In genomic region chr2:84734919-84735318, GRCm38 (mm10) we compare ENCODE assay signal across 10 mouse cellular contexts. TPM values are rescaled to one million over a fixed set of nuclear protein-coding genes. Genes with fewer than 3 reads are reported as not detected.
DNase-seq lines count a peak whose midpoint lies in the region; ATAC-seq lines count a peak whose summit lies in the region.
"Had no signal": no experiment of that assay in that cellular context is flagged by ENCODE, and none has a peak within 500 bp of the region (broad histone marks: within the 10 kb centered on the region; RNA-seq: fewer than 3 reads in every experiment).

No protein-coding gene starts in this region.

- peaks cover 98% of the 10 kb centered on the region for H3K4me1 ChIP-seq in liver, embryonic 13.5 days (replicated peaks)

- peak overlapping the region; percentile 86 for H3K4me2 ChIP-seq in liver, embryonic 13.5 days

- peak; percentile 18; the same call in 1 of the 2 replicates for ATAC-seq in liver, embryonic 13.5 days (ENCODE audit: low read depth)

- H3K4me3 ChIP-seq in liver, embryonic 13.5 days (replicated peaks): peak overlapping the region; percentile 76

- peak overlapping the region; percentile 90 for H3K9ac ChIP-seq in liver, embryonic 13.5 days

- peaks cover 17% of the 10 kb centered on the region for H3K27me3 ChIP-seq in liver, embryonic 13.5 days

- peak; percentile 10 for DNase-seq in embryo, embryonic 10 days (ENCODE audit: low spot score)
- DNase-seq in embryo, embryonic 9.5 days (ENCODE audit: extremely low spot score): no peak
- peak; percentile 24 to 65 for DNase-seq in spleen, postnatal 4 days (ENCODE audit: low spot score in 2 of 2)
- no peak for DNase-seq in spleen, postnatal 14 days (ENCODE audit: low spot score in 2 of 2)
- DNase-seq in liver, embryonic 13.5 days: peak; percentile 36
- DNase-seq in frontal cortex, postnatal 10 days (ENCODE audit: low spot score in 2 of 2): no peak
- DNase-seq in kidney, adult 9 months: no peak
- DNase-seq in adrenal gland, postnatal 36 days: no peak
- DNase-seq: kidney, postnatal 10 days; spleen, adult 18-20 months had no signal

- no peaks in the 10 kb centered on the region for H3K9me3 ChIP-seq in liver, embryonic 13.5 days (replicated peaks)

- WGBS in liver, embryonic 13.5 days (ENCODE audit: insufficient replicate concordance): 3% methylated on average over 2 of the region's 2 CpGs

- H3K36me3 ChIP-seq in liver, embryonic 13.5 days: peaks cover 43% of the 10 kb centered on the region

- H3K27ac ChIP-seq in liver, embryonic 13.5 days: peak overlapping the region; percentile 100

RNA-seq across cellular contexts. Expression of gene Ypel4, which starts 1.1 kb away (rescaled TPM):
- polyA plus RNA-seq in liver, embryonic 13.5 days (2015; fragmentation: Nextera tagmentation; extraction: Ambion mirVana): 57.8 and 64.2 TPM in 2 replicates
- 1 to 10 TPM; 2.8 to 5.0 TPM for total RNA-seq in adrenal gland, postnatal 36 days (2021)

RNA-seq across cellular contexts. Expression of gene Clp1, which starts 7.8 kb away (rescaled TPM):
- polyA plus RNA-seq in liver, embryonic 13.5 days (2015; fragmentation: Nextera tagmentation; extraction: Ambion mirVana): 60.3 and 69.1 TPM in 2 replicates
- total RNA-seq in adrenal gland, postnatal 36 days (2021): 10 to 100 TPM; 13.5 to 16.4 TPM

RNA-seq across cellular contexts. Expression of gene Gm19426, which starts 8.5 kb away (rescaled TPM):
- polyA plus RNA-seq in liver, embryonic 13.5 days (2015; fragmentation: Nextera tagmentation; extraction: Ambion mirVana): 1.5 and 2.2 TPM in 2 replicates
- total RNA-seq in adrenal gland, postnatal 36 days (2021): 1 to 10 TPM; 1.5 to 2.4 TPM

RNA-seq across cellular contexts. Expression of gene Zdhhc5, which starts 19.9 kb away (rescaled TPM):
- 15.8 and 22.4 TPM in 2 replicates for polyA plus RNA-seq in liver, embryonic 13.5 days (2015; fragmentation: Nextera tagmentation; extraction: Ambion mirVana)
- total RNA-seq in adrenal gland, postnatal 36 days (2021): 10 to 100 TPM; 63.3 to 63.9 TPM

RNA-seq across cellular contexts. Expression of gene Serping1, which starts 40.3 kb away (rescaled TPM):
- polyA plus RNA-seq in liver, embryonic 13.5 days (2015; fragmentation: Nextera tagmentation; extraction: Ambion mirVana): 34.0 and 39.6 TPM in 2 replicates
- total RNA-seq in adrenal gland, postnatal 36 days (2021): 10 to 100 TPM; 63.0 to 84.6 TPM

Comparison
In these comparisons a context has a peak if more than half of its experiments do, and no peak if none do; other contexts are left out.
1. DNase-seq: peak in embryo, embryonic 10 days (single experiment), spleen, postnatal 4 days (2 of 2) and liver, embryonic 13.5 days (single experiment); none in embryo, embryonic 9.5 days (single experiment), spleen, postnatal 14 days (0 of 2), frontal cortex, postnatal 10 days (0 of 2), kidney, adult 9 months (single experiment) and adrenal gland, postnatal 36 days (0 of 2).